Comparison of ENCODE assay signal across 8 mouse cellular contexts in the genomic region with DNA sequence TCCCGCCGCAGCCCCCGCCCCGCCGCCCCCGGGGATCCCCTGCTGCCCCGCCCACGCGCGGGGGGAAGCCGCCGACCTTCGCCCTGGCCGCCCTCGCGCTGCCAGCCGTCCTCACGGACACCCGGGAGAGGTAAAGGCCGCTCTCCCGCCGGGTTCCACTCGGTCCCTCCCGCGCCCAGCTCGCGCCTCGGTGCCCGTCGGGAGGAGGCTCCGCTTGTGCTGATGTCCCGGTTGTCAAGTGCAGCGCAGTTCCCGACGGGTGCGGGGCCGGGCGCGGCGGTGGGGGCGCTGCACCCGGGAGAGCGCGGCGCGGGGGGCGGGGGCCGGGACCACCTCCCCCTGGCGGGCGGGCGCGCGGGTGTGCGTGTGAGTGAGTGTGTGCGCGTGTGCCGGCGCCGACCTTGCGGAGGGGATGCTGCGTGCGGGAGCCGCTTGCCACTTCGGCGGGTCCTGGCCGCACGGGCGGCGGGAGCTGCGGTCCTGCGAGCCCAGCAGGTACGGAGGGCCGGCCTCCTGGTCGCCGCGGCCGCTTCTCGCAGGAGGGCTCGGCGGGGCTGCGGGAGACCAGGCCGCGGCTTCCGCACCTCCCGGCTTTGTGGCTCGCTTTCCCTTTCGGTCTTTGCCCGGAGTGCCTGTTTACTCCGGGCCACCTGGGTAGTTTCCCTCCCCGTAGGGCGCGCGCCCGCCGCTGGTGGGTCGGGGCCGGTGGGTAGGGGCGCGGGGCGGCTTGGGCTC. TPM values are rescaled to one million over a fixed set of nuclear protein-coding genes. Genes with fewer than 3 reads are reported as not detected.
A peak's percentile ranks its signal among the peaks of the same experiment; 100 is the strongest.
DNase-seq lines count a peak whose midpoint lies in the region; ATAC-seq and TF ChIP-seq lines count a peak whose summit lies in the region.

A gene (plus strand): TSS at position 61 of the 735 bp plus-strand sequence.

- H3K36me3 ChIP-seq in embryonic facial prominence, embryonic 11.5 days (replicated peaks; ENCODE audit: control insufficient read depth, insufficient read depth, low read depth, low read length), result no peaks in the 10 kb centered on the region
- H3K36me3 ChIP-seq in kidney, embryonic 15.5 days, result peaks cover 21% of the 10 kb centered on the region
- H3K36me3 ChIP-seq in liver, embryonic 12.5 days, result peaks cover 19% of the 10 kb centered on the region
- H3K36me3 ChIP-seq in myocyte (ENCODE audit: control insufficient read depth, insufficient read depth), result no peaks in the 10 kb centered on the region

- peak within 1 kb of the TSS; percentile 49 for H3ac ChIP-seq in myocyte (ENCODE audit: control insufficient read depth, insufficient read length)

- WGBS in embryonic facial prominence, embryonic 11.5 days, result 0% methylated on average over 58 of the region's 100 CpGs
- WGBS in kidney, embryonic 15.5 days, result under 1% methylated on average over 83 of the region's 100 CpGs
- WGBS in liver, embryonic 12.5 days (ENCODE audit: insufficient replicate concordance), result under 1% methylated on average over 89 of the region's 100 CpGs

- no peaks in the 10 kb centered on the region for H3K9me3 ChIP-seq in embryonic facial prominence, embryonic 11.5 days (replicated peaks; ENCODE audit: control insufficient read depth, low read length)
- no peaks in the 10 kb centered on the region for H3K9me3 ChIP-seq in kidney, embryonic 15.5 days (replicated peaks)
- H3K9me3 ChIP-seq in liver, embryonic 12.5 days (replicated peaks), result no peaks in the 10 kb centered on the region

- no peaks in the 10 kb centered on the region for H3K4me1 ChIP-seq in embryonic facial prominence, embryonic 11.5 days (ENCODE audit: control insufficient read depth, insufficient read depth, low read length)
- peaks cover 28% of the 10 kb centered on the region for H3K4me1 ChIP-seq in kidney, embryonic 15.5 days
- H3K4me1 ChIP-seq in liver, embryonic 12.5 days, result peaks cover 43% of the 10 kb centered on the region

- H3K4me3 ChIP-seq in embryonic facial prominence, embryonic 11.5 days (ENCODE audit: low read depth, low read length), result peak within 1 kb of the TSS; percentile 79
- peak within 1 kb of the TSS; percentile 94 for H3K4me3 ChIP-seq in kidney, embryonic 15.5 days (replicated peaks)
- H3K4me3 ChIP-seq in liver, embryonic 12.5 days, result peak within 1 kb of the TSS; percentile 91
- H3K4me3 ChIP-seq in myocyte, result peak within 1 kb of the TSS; percentile 45

- TF ChIP-seq POLR2A in myocyte (IDR thresholded peaks at IDR 0.05; ENCODE audit: insufficient read length, low read depth), result peak; percentile 29

- H3K79me2 ChIP-seq in myocyte (ENCODE audit: control insufficient read depth, insufficient read depth), result no peaks in the 10 kb centered on the region

- ATAC-seq in embryonic facial prominence, embryonic 11.5 days (replicated peaks; ENCODE audit: insufficient number of reproducible peaks, low FRiP score, low TSS enrichment, low read depth), result peak; percentile 54
- peak; percentile 2; the same call in 1 of the 2 replicates for ATAC-seq in granulocyte monocyte progenitor cell, adult 5-6 weeks (replicated peaks; ENCODE audit: poor library complexity, severe bottlenecking)
- ATAC-seq in kidney, embryonic 15.5 days (replicated peaks; ENCODE audit: low FRiP score), result peak; percentile 50
- peak; percentile 24 for ATAC-seq in liver, embryonic 12.5 days

- peak; percentile 79 for DNase-seq in A20 (ENCODE audit: low read depth, low spot score)
- peak; percentile 89 for DNase-seq in adrenal gland, postnatal 14 days
- peak; percentile 70 for DNase-seq in embryonic facial prominence, embryonic 11.5 days (ENCODE audit: low spot score)
- peak; percentile 77 for DNase-seq in testis, postnatal 14 days (ENCODE audit: low spot score)

- H3K27ac ChIP-seq in embryonic facial prominence, embryonic 11.5 days (replicated peaks; ENCODE audit: low read depth, low read length), result peak within 1 kb of the TSS; percentile 89
- peak within 1 kb of the TSS; percentile 99 for H3K27ac ChIP-seq in kidney, embryonic 15.5 days
- peak within 1 kb of the TSS; percentile 88 for H3K27ac ChIP-seq in liver, embryonic 12.5 days

- H3K4me2 ChIP-seq in embryonic facial prominence, embryonic 11.5 days (ENCODE audit: low read depth, low read length), result peak within 1 kb of the TSS; percentile 70
- H3K4me2 ChIP-seq in kidney, embryonic 15.5 days, result peak within 1 kb of the TSS; percentile 69
- peak within 1 kb of the TSS; percentile 98 for H3K4me2 ChIP-seq in liver, embryonic 12.5 days
- H3K4me2 ChIP-seq in myocyte (ENCODE audit: low read depth), result peak within 1 kb of the TSS; percentile 99

- no peaks in the 10 kb centered on the region for H3K27me3 ChIP-seq in embryonic facial prominence, embryonic 11.5 days (ENCODE audit: control insufficient read depth, insufficient read depth, low read length)
- H3K27me3 ChIP-seq in kidney, embryonic 15.5 days, result no peaks in the 10 kb centered on the region
- H3K27me3 ChIP-seq in liver, embryonic 12.5 days (replicated peaks), result no peaks in the 10 kb centered on the region
- no peaks in the 10 kb centered on the region for H3K27me3 ChIP-seq in myocyte (ENCODE audit: control insufficient read depth, insufficient read depth, insufficient read length)

- H3K9ac ChIP-seq in embryonic facial prominence, embryonic 11.5 days (replicated peaks; ENCODE audit: low read length), result peak within 1 kb of the TSS; percentile 89
- peak within 1 kb of the TSS; percentile 84 for H3K9ac ChIP-seq in kidney, embryonic 15.5 days
- peak within 1 kb of the TSS; percentile 83 for H3K9ac ChIP-seq in liver, embryonic 12.5 days

TF ChIP-seq in myocyte, 11 proteins besides CTCF, POLR2A, EP300 and RAD21:
- TF ChIP-seq MYOG (IDR thresholded peaks at IDR 0.05; ENCODE audit: control insufficient read depth in 1 of 3, insufficient read depth in 1 of 3, insufficient read length in 2 of 3, low read depth in 2 of 3), result peak in 2 of 3 experiments; percentile 21 to 33
- peak in 1 of 3 experiments; percentile 8 for TF ChIP-seq MYOD1 (IDR thresholded peaks at IDR 0.05; ENCODE audit: control insufficient read depth in 1 of 3, insufficient read length in 2 of 3, low read depth in 2 of 3)
- no peak for TF ChIP-seq REST (IDR thresholded peaks at IDR 0.05; ENCODE audit: insufficient read depth, insufficient read length)
TF ChIP-seq in myocyte: peak in this region for 2.

RNA-seq across cellular contexts. Expression of the gene that starts here (rescaled TPM):
- total RNA-seq in adrenal gland, postnatal 14 days (2021), result 27.1 and 29.1 TPM in 2 replicates
- 13.1 and 13.4 TPM in 2 replicates for polyA plus RNA-seq in embryonic facial prominence, embryonic 11.5 days (2014; fragmentation: Nextera tagmentation; extraction: Ambion mirVana)
- total RNA-seq in granulocyte monocyte progenitor cell, adult 5-6 weeks (2014; fragmentation: Nextera tagmentation), result 40.4 and 52.8 TPM in 2 replicates
- total RNA-seq in granulocyte monocyte progenitor cell, adult 5-6 weeks (2017), result 7.2 and 8.9 TPM in 2 replicates
- polyA plus RNA-seq in kidney, embryonic 15.5 days (2015; fragmentation: Nextera tagmentation; extraction: Ambion mirVana), result 14.1 and 15.0 TPM in 2 replicates
- 4.4 and 4.6 TPM in 2 replicates for polyA plus RNA-seq in liver, embryonic 12.5 days (2016; fragmentation: Nextera tagmentation; extraction: Ambion mirVana)
- 5.3 TPM for polyA plus RNA-seq in myocyte (2012; fragmentation: generic; extraction: Trizol)

Comparison
In these comparisons a context has a peak if more than half of its experiments do, and no peak if none do; other contexts are left out.
1. Peak in every context shown above with its lines: DNase-seq, ATAC-seq, H3K4me3 ChIP-seq and H3K27ac ChIP-seq.
2. ATAC-seq: peak in every context shown above with its lines; median percentile 54 in embryonic facial prominence, embryonic 11.5 days; 50 in kidney, embryonic 15.5 days; 24 in liver, embryonic 12.5 days; 2 in granulocyte monocyte progenitor cell, adult 5-6 weeks.